Mouse (Mus musculus) liver, embryonic 14.5 days (tissue): ENCODE data around the gene Mgea5. TPM values are rescaled to one million over a fixed set of nuclear protein-coding genes. Genes with fewer than 3 reads are reported as not detected.

Source experiments
- ATAC-seq: fragments of 200-750 bp; cut with Nextera tagmentation; 2 replicates; pipeline ENCODE4 v1.8.0; 2017; ENCODE audit warnings: moderate number of reproducible peaks, mild to moderate bottlenecking, moderate library complexity; ENCODE audit not compliant: insufficient read depth
- DNase-seq, 3 experiments: peaks; one replicate each; pipeline ENCODE4 v3.0.0-alpha.2; 2012 to 2013; ENCODE audit warnings: low read depth in 3 of 3, low spot score in 3 of 3
- H3K27ac ChIP-seq: fragments of 300-500 bp; sonication (generic); 2 replicates; pipeline ENCODE4 v1.5.1; 2014; ENCODE audit warnings: moderate library complexity, mild to moderate bottlenecking, control low read depth, inconsistent platforms
- H3K27me3 ChIP-seq: fragments of 300-500 bp; sonication (generic); 2 replicates; pipeline ENCODE4 v1.6.1; 2014; ENCODE audit warnings: mild to moderate bottlenecking, low read length, moderate library complexity; ENCODE audit not compliant: control insufficient read depth, insufficient read depth
- H3K36me3 ChIP-seq: fragments of 300-500 bp; sonication (generic); replicated peaks from 2 replicates; pipeline ENCODE4 v1.6.1; 2014; ENCODE audit warnings: low read depth; ENCODE audit not compliant: control insufficient read depth, insufficient read depth
- H3K4me1 ChIP-seq, 2 experiments: fragments of 200-500 bp in 1 of 2; fragments of 300-500 bp in 1 of 2; sonication (generic) in 1 of 2; replicated peaks; 2 replicates each; pipeline ENCODE4 v1.6.1; 2012 to 2014; ENCODE audit warnings: antibody characterized with exemption in 1 of 2, inconsistent platforms in 1 of 2, low read length in 1 of 2; ENCODE audit not compliant: control insufficient read depth in 2 of 2, insufficient read depth in 2 of 2
- H3K4me2 ChIP-seq: fragments of 300-500 bp; sonication (generic); 2 replicates; pipeline ENCODE4 v1.6.1; 2014; ENCODE audit warnings: low read depth, mild to moderate bottlenecking, control low read depth, moderate library complexity
- H3K4me3 ChIP-seq, 2 experiments: fragments of 200-500 bp in 1 of 2; fragments of 300-500 bp in 1 of 2; sonication (generic) in 1 of 2; 2 replicates each; pipeline ENCODE4 v1.5.1; 2012 to 2014; ENCODE audit warnings: low read depth in 2 of 2, low read length in 2 of 2, mild to moderate bottlenecking in 2 of 2, control low read depth in 1 of 2, inconsistent platforms in 1 of 2, moderate library complexity in 1 of 2; ENCODE audit not compliant: insufficient read depth in 1 of 2
- H3K9ac ChIP-seq: fragments of 300-500 bp; sonication (generic); replicated peaks from 2 replicates; pipeline ENCODE4 v1.6.1; 2014; ENCODE audit warnings: mild to moderate bottlenecking, control low read depth, moderate library complexity
- H3K9me3 ChIP-seq: fragments of 300-500 bp; sonication (generic); 2 replicates; pipeline ENCODE4 v1.6.1; 2016; ENCODE audit warnings: low read length, mixed read lengths; ENCODE audit not compliant: control insufficient read depth
- CTCF ChIP-seq: IDR thresholded peaks from 2 replicates; pipeline ENCODE4 v1.5.1; 2016; ENCODE audit warnings: antibody characterized with exemption, low read depth, control low read depth
- EP300 ChIP-seq: IDR thresholded peaks from 2 replicates; pipeline ENCODE4 v1.6.1; 2016; ENCODE audit warnings: antibody characterized with exemption, low read depth
- WGBS: fragments of 180-500 bp; shearing (Covaris S2); extraction: QIAGEN DNeasy Blood & Tissue Kit; methylation state at CpG from one replicate; pipeline ENCODE4 v1.1.7; 2014; ENCODE audit not compliant: insufficient replicate concordance; 5-methylcytosine and 5-hydroxymethylcytosine counted together
- polyA plus RNA-seq, 2 experiments: library from polyadenylated mRNA; depleted of rRNA in 1 of 2; stranded (reverse) in 1 of 2; unstranded in 1 of 2; fragments of >200 nt; fragmentation: Nextera tagmentation in 1 of 2; extraction: Ambion mirVana in 1 of 2; gene quantifications; 2 replicates each; pipeline versions ENCODE4 v1.2.1 to v1.2.3; 2012 to 2014

Gene Mgea5
- polyA plus RNA-seq, 2 experiments = 15.0 to 25.2 TPM

- H3K36me3 ChIP-seq = peaks cover 95% of the 10 kb centered on the region
- no peak overlapping the region for H3K4me2 ChIP-seq
- H3K27me3 ChIP-seq = no peaks in the 10 kb centered on the region
- TF ChIP-seq EP300 (no peak), CTCF (no peak)
- H3K9ac ChIP-seq = no peak overlapping the region
- H3K4me3 ChIP-seq = no peak overlapping the region
- DNase-seq = no peak
- no peak overlapping the region for H3K27ac ChIP-seq
- H3K4me1 ChIP-seq = no peaks in the 10 kb centered on the region
- 80% methylated on average over 5 of the region's 5 CpGs for WGBS
- no peak for ATAC-seq
- H3K9me3 ChIP-seq = no peaks in the 10 kb centered on the region
Observed at GRCm38 (mm10) chr19:45771501-45771900, 12.1 kb downstream of the Mgea5 start.

GRCm38 (mm10) chr19:45760810-45761209 lies 22.8 kb downstream of the Mgea5 start:
- WGBS = 88% methylated on average over 3 of the region's 3 CpGs
- no peaks in the 10 kb centered on the region for H3K4me1 ChIP-seq
- no peaks in the 10 kb centered on the region for H3K9me3 ChIP-seq
- no peaks in the 10 kb centered on the region for H3K27me3 ChIP-seq
- H3K27ac ChIP-seq = no peak overlapping the region
- H3K4me3 ChIP-seq = no peak overlapping the region
- H3K36me3 ChIP-seq = peaks cover 91% of the 10 kb centered on the region
- H3K4me2 ChIP-seq = no peak overlapping the region
- DNase-seq (no peak), ATAC-seq (no peak)
- H3K9ac ChIP-seq = no peak overlapping the region
- TF ChIP-seq EP300 = no peak
- TF ChIP-seq CTCF = no peak

- no peak overlapping the region for H3K4me3 ChIP-seq
Observed at GRCm38 (mm10) chr19:45758671-45759070, 25.0 kb downstream of the Mgea5 start.

GRCm38 (mm10) chr19:45753551-45753950 lies 30.1 kb downstream of the Mgea5 start:
- H3K36me3 ChIP-seq = peaks cover 61% of the 10 kb centered on the region
- no peak overlapping the region for H3K4me2 ChIP-seq
- TF ChIP-seq CTCF = no peak
- TF ChIP-seq EP300 = no peak
- H3K9ac ChIP-seq = no peak overlapping the region
- H3K4me3 ChIP-seq = no peak overlapping the region
- no peak overlapping the region for H3K27ac ChIP-seq
- H3K27me3 ChIP-seq = no peaks in the 10 kb centered on the region
- ATAC-seq (no peak), DNase-seq (no peak)
- peaks cover 0 to 4% of the 10 kb centered on the region in 2 experiments; a peak in 1 of 4 replicates for H3K4me1 ChIP-seq
- no peaks in the 10 kb centered on the region for H3K9me3 ChIP-seq
- 85% methylated on average over 3 of the region's 3 CpGs for WGBS

More at GRCm38 (mm10) chr19:45758671-45759070, 25.0 kb downstream of the Mgea5 start:
- Histone ChIP-seq H3K36me3 (peaks cover 88% of the 10 kb centered on the region), H3K9me3 (no peaks in the 10 kb centered on the region), H3K9ac (no peak overlapping the region), H3K4me2 (no peak overlapping the region), H3K27ac (no peak overlapping the region), H3K27me3 (no peaks in the 10 kb centered on the region), H3K4me1 (no peaks in the 10 kb centered on the region)
- DNase-seq = no peak
- 94% methylated on average over 5 of the region's 5 CpGs for WGBS
- no peak for TF ChIP-seq CTCF
- no peak for TF ChIP-seq EP300
- no peak for ATAC-seq

GRCm38 (mm10) chr19:45751881-45752280 lies 31.8 kb downstream of the Mgea5 start:
- DNase-seq (no peak), ATAC-seq (no peak)
- peaks cover 0 to 8% of the 10 kb centered on the region in 2 experiments; a peak in 1 of 4 replicates for H3K4me1 ChIP-seq
- no peaks in the 10 kb centered on the region for H3K9me3 ChIP-seq
- no peak overlapping the region for H3K4me3 ChIP-seq
- WGBS = 74% methylated on average over 7 of the region's 7 CpGs
- TF ChIP-seq EP300 = no peak
- TF ChIP-seq CTCF = no peak
- H3K36me3 ChIP-seq = peaks cover 44% of the 10 kb centered on the region
- H3K27ac ChIP-seq = no peak overlapping the region
- no peaks in the 10 kb centered on the region for H3K27me3 ChIP-seq
- no peak overlapping the region for H3K4me2 ChIP-seq
- no peak overlapping the region for H3K9ac ChIP-seq
